Mouse (Mus musculus) limb, embryonic 15.5 days (tissue): ENCODE data around the gene Nrxn1. TPM values are rescaled to one million over a fixed set of nuclear protein-coding genes. Genes with fewer than 3 reads are reported as not detected.

Source experiments
- ATAC-seq: fragments of 200-750 bp; cut with Nextera tagmentation; 2 replicates; pipeline ENCODE4 v1.8.0; 2017; ENCODE audit warnings: low read depth, moderate TSS enrichment; ENCODE audit not compliant: insufficient number of reproducible peaks, low FRiP score, low TSS enrichment
- H3K27ac ChIP-seq: fragments of 300-500 bp; sonication (generic); 2 replicates; pipeline ENCODE4 v1.5.1; 2015; ENCODE audit warnings: moderate library complexity, mild to moderate bottlenecking, inconsistent platforms
- H3K27me3 ChIP-seq: fragments of 300-500 bp; sonication (generic); 2 replicates; pipeline ENCODE4 v1.6.1; 2015; ENCODE audit warnings: inconsistent platforms
- H3K36me3 ChIP-seq: fragments of 300-500 bp; sonication (generic); 2 replicates; pipeline ENCODE4 v1.6.1; 2015; ENCODE audit warnings: inconsistent platforms
- H3K4me1 ChIP-seq: fragments of 300-500 bp; sonication (generic); 2 replicates; pipeline ENCODE4 v1.6.1; 2015; ENCODE audit warnings: inconsistent platforms
- H3K4me2 ChIP-seq: fragments of 300-500 bp; sonication (generic); 2 replicates; pipeline ENCODE4 v1.6.1; 2015; ENCODE audit warnings: mild to moderate bottlenecking, inconsistent platforms
- H3K4me3 ChIP-seq: fragments of 300-500 bp; sonication (generic); 2 replicates; pipeline ENCODE4 v1.5.1; 2015; ENCODE audit warnings: mild to moderate bottlenecking, inconsistent platforms
- H3K9ac ChIP-seq: fragments of 300-500 bp; sonication (generic); 2 replicates; pipeline ENCODE4 v1.6.1; 2015; ENCODE audit warnings: inconsistent platforms
- H3K9me3 ChIP-seq: fragments of 300-500 bp; sonication (generic); 2 replicates; pipeline ENCODE4 v1.6.1; 2016; ENCODE audit warnings: inconsistent platforms
- WGBS: fragments of 180-500 bp; shearing (Covaris S2); methylation state at CpG from one replicate; pipeline ENCODE4 v1.1.7; 2015; 5-methylcytosine and 5-hydroxymethylcytosine counted together
- polyA plus RNA-seq: library from polyadenylated mRNA; unstranded; fragments of >200 nt; fragmentation: Nextera tagmentation; extraction: Ambion mirVana; gene quantifications from 2 replicates; pipeline ENCODE4 v1.2.1, GENCODE M21; 2015

Nrxn1 gene
- polyA plus RNA-seq, 1 experiment from 2014 or later, result 12.4 TPM

DNA sequence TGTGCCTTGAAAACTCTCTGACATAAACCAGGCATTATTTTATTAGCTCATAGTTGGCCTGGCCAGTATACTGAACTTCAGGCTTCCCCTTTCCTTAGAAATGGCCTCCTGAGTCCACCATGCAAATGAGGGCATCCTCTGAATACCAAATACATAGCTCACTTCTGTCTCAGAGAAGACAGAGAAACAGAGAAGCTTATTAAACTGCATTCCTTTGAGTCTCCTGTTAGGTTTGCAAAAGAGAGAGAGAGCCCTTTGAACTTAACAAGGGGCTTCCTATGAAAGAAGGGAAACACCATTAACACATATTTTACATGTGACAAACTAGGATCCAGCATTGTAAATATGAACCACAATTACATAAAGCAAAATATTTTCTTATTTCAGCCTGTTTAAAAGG lies 506.0 kb downstream of the Nrxn1 start:
- Histone ChIP-seq H3K4me2 (no peak overlapping the region), H3K36me3 (no peaks in the 10 kb centered on the region), H3K27ac (no peak overlapping the region), H3K4me1 (no peaks in the 10 kb centered on the region), H3K9ac (no peak overlapping the region), H3K9me3 (no peaks in the 10 kb centered on the region), H3K27me3 (no peaks in the 10 kb centered on the region; the same call in 1 of the 2 replicates), H3K4me3 (no peak overlapping the region)
- no peak for ATAC-seq

DNA sequence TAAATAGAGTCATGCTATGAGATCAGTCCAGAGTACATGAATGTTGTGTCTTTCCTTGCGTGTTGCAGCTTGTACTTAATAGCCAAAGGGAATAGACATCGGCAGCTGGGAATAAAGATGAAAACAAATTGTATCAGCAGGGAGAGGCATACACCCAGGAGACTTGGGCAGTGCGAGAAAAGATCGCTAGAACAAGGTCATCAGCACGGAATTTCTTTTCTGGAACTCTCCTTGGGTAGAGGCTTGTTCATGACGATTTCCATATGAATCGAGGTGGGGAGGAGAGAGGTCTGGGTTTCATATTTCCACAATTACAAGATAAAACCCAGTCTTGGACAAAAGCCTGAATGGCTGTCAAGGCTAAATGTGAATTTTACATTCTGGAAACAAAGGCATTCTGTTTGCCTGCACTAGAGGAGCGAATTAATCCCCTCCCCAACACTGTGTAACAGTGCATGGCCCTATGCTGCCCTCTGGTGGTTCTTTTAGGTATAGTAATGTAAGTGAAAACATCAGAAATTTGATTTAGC lies 508.1 kb downstream of the Nrxn1 start:
- 19% methylated on average over 8 of the region's 8 CpGs for WGBS
- peak; percentile 81; the same call in 1 of the 2 replicates for ATAC-seq
- Histone ChIP-seq H3K27ac (0 out of 2 replicates have a peak overlapping the region, but pooled peaks have one; percentile 11), H3K9ac (no peak overlapping the region), H3K4me1 (no peaks in the 10 kb centered on the region), H3K27me3 (no peaks in the 10 kb centered on the region; the same call in 1 of the 2 replicates), H3K36me3 (no peaks in the 10 kb centered on the region), H3K4me2 (peak overlapping the region; percentile 40), H3K4me3 (peak overlapping the region; percentile 21), H3K9me3 (no peaks in the 10 kb centered on the region)

DNA sequence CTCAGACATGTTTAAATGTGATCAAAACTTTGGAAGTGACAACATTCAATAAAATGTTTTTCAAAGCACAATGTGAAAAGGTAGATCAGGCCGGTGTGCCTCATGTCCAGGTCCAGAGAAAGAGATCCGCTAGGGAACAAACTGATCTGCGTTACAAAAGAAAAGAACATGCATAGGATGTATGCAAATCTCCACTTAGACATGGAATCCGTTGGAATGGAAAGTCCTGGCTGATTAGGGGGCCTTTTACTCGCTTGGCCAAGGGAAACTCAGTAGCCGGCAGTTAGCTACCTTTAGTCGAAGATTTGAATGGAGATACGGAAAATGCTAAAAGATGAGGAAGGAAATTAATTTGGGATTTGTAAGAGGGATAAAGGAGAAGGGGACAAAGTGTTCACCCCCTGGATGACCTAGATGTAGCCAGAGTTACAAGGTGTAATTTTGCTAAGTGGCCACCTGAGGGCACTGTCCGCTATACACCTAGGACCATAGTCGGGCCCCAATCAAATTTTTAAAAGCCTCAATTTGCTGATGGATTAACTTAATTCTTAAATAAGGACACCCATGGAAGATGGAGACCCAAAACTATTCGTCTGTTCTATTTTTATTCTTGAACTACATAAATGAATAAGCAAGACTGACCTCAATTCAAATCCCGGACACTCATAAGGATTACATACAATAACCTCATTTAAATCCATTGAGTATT lies 508.9 kb downstream of the Nrxn1 start:
- H3K27me3 ChIP-seq, result no peaks in the 10 kb centered on the region; the same call in 1 of the 2 replicates
- H3K9ac ChIP-seq, result no peak overlapping the region
- 53% methylated on average over 12 of the region's 12 CpGs for WGBS
- no peak overlapping the region for H3K27ac ChIP-seq
- no peak overlapping the region for H3K4me3 ChIP-seq
- H3K4me2 ChIP-seq, result no peak overlapping the region
- H3K36me3 ChIP-seq, result no peaks in the 10 kb centered on the region
- no peak for ATAC-seq
- no peaks in the 10 kb centered on the region for H3K9me3 ChIP-seq
- H3K4me1 ChIP-seq, result no peaks in the 10 kb centered on the region

DNA sequence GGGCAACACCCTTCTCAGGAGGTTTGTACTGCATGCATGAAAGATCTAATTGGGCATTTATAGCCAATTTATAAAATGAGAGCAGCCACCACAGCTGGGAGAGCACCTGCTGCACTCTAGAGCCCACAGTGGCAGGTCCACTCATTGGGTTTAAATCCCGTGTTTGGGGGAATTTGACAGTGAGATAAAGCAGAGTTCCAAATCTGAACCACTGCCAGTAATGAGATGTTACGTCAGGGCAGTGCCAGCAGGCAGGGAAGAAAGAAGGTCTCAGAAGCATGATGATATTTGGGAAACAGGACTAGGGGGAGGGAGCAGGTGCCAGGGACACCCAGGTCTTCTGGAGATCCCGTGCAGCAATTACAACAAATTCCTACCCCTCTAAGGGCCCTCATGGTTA lies 509.7 kb downstream of the Nrxn1 start:
- Histone ChIP-seq H3K9me3 (no peaks in the 10 kb centered on the region), H3K27me3 (no peaks in the 10 kb centered on the region; the same call in 1 of the 2 replicates), H3K27ac (no peak overlapping the region), H3K9ac (no peak overlapping the region), H3K4me3 (no peak overlapping the region), H3K4me2 (no peak overlapping the region), H3K4me1 (no peaks in the 10 kb centered on the region), H3K36me3 (no peaks in the 10 kb centered on the region)
- ATAC-seq, result no peak
- WGBS, result 58% methylated on average over 3 of the region's 3 CpGs

DNA sequence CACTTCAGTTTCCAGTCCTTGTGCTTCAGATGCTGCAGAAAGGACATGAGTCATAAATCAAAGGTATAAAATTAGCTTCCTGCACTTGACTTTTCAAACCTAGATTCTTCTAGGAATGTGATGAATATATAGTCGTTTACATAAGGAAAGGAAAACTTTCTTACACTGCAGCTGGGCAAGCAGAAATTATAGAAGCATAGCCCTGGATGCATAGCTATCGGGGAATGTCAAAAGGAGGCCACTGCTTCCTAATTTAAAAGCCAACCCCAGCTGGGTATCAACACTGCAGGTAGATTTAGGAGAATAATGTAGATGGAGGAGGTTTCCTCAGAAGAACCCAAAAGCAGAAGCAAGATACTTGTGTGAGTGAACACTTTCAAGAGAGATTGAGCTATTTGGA lies 523.0 kb downstream of the Nrxn1 start:
- H3K4me2 ChIP-seq, result no peak overlapping the region
- no peaks in the 10 kb centered on the region for H3K27me3 ChIP-seq
- no peak overlapping the region for H3K4me3 ChIP-seq
- H3K27ac ChIP-seq, result no peak overlapping the region
- H3K9ac ChIP-seq, result no peak overlapping the region
- WGBS, result 41% methylated on average over 2 of the region's 2 CpGs
- no peaks in the 10 kb centered on the region for H3K4me1 ChIP-seq
- ATAC-seq, result no peak
- H3K9me3 ChIP-seq, result no peaks in the 10 kb centered on the region
- H3K36me3 ChIP-seq, result no peaks in the 10 kb centered on the region

DNA sequence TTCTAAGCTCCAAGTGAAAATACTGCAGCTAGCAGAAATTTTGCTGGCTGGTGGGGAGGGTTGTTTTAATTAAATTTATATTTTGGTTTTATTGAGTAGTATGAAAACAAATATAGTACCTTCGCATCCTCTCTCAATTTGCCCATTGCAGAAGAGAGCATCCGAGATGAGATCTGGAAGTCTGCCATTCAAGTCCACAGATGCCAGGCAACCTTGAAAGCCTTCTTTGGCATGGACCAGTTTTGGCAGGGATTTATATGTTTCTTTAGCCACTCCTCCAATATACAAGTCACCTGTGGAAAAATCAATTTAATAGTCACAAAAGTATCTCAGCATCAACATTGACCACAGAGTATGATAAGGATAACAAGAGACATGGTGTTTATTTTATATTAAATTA lies 527.7 kb downstream of the Nrxn1 start:
- no peak overlapping the region for H3K9ac ChIP-seq
- H3K4me3 ChIP-seq, result no peak overlapping the region
- no peak for ATAC-seq
- H3K27ac ChIP-seq, result no peak overlapping the region
- no peaks in the 10 kb centered on the region for H3K4me1 ChIP-seq
- 79% methylated on average over 2 of the region's 2 CpGs for WGBS
- no peaks in the 10 kb centered on the region for H3K27me3 ChIP-seq
- H3K9me3 ChIP-seq, result no peaks in the 10 kb centered on the region
- no peak overlapping the region for H3K4me2 ChIP-seq
- no peaks in the 10 kb centered on the region for H3K36me3 ChIP-seq

DNA sequence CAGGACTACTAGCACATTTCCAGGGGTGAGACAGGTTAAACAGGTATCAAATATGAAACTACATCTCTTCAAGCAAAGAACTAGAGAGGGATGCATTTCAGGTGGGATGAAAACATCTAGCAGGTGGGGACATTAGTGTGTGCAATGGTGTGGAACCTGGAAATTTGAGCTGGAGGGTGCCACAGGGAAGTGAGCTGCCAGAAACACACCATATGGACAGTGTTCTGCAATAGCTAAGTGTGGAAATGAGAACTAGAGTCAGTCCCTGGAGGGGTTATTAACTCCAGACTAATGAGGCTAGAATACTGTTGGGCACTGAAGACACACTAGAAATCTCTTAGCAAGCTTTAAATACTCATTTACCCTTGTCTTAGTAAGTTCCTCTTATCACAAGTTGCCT lies 536.5 kb downstream of the Nrxn1 start:
- no peak overlapping the region for H3K4me3 ChIP-seq
- no peak overlapping the region for H3K27ac ChIP-seq
- no peak overlapping the region for H3K9ac ChIP-seq
- H3K4me1 ChIP-seq, result no peaks in the 10 kb centered on the region
- no peak for ATAC-seq
- no peaks in the 10 kb centered on the region for H3K9me3 ChIP-seq
- H3K27me3 ChIP-seq, result no peaks in the 10 kb centered on the region
- no peak overlapping the region for H3K4me2 ChIP-seq
- H3K36me3 ChIP-seq, result no peaks in the 10 kb centered on the region

DNA sequence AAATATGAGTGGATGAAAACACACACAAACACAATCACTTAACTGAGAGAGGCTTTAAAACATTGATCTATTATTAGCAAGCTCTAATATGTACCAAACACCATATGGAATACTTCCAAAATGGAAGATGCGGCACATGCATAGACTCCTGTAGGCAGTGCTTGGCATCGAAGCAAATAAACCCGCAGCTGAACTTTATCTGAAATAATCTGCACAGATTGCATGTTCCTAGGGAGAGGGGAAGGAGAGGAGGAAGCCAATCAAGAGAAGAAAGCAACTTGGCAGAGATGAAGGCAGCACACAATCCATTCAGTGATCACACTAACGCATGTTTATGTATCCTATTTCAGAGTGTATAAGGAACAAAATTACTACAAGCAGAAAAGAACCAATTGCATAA lies 542.5 kb downstream of the Nrxn1 start:
- ATAC-seq, result no peak
- no peaks in the 10 kb centered on the region for H3K27me3 ChIP-seq
- no peak overlapping the region for H3K4me2 ChIP-seq
- no peak overlapping the region for H3K9ac ChIP-seq
- no peaks in the 10 kb centered on the region for H3K4me1 ChIP-seq
- no peaks in the 10 kb centered on the region for H3K9me3 ChIP-seq
- WGBS, result 82% methylated on average over 4 of the region's 4 CpGs
- no peaks in the 10 kb centered on the region for H3K36me3 ChIP-seq
- no peak overlapping the region for H3K27ac ChIP-seq
- no peak overlapping the region for H3K4me3 ChIP-seq

DNA sequence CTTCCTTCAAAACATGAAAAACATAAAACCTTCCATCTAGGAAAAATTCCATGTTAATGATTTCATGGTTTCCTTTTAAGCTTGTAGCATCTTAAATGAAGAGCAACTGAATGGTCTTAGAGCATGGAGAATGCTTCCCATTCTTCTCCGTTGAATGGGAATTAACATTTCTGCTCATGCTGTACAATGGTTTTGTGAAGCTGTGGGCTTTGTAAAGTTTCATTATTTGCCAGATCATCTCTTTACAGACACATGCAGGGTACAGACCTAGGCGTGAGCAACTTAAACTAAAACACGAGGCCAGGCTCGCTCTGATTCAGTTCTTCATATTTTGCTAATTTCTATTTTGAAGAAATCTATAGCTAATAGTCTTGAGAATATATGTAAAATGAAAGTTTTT lies 546.1 kb downstream of the Nrxn1 start:
- no peaks in the 10 kb centered on the region for H3K27me3 ChIP-seq
- H3K4me1 ChIP-seq, result no peaks in the 10 kb centered on the region
- no peak overlapping the region for H3K27ac ChIP-seq
- no peak for ATAC-seq
- H3K9me3 ChIP-seq, result no peaks in the 10 kb centered on the region
- H3K4me3 ChIP-seq, result no peak overlapping the region
- no peak overlapping the region for H3K9ac ChIP-seq
- no peak overlapping the region for H3K4me2 ChIP-seq
- WGBS, result 77% methylated on average over 4 of the region's 4 CpGs
- H3K36me3 ChIP-seq, result no peaks in the 10 kb centered on the region

DNA sequence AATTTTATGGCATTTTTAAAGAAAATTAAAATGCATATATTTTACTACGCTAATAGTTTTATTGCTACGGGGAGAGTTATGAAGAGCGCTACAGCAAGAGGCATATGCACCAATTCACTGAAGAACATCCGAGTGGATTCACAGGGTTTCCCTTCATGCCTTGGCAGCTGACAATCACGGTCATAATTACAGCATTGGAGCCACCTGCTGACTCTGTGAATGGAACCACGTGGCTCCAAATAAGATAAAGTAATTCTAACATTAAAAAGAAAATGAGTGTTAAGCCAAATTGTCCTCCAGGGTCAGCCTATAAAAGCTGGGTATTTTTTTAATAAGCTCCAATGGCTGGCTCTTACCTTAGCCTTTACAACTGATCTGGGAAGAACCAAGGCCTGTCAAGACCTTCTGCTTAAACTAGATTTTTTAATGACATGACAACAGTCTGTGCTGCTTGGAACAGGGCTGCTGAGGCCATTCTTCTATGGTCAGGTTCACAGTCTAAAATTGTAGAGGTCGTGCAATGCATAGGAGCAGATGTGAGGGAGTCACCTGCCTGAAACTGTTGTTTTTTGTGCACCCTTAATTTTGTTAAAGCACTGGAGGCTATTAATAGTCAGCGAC lies 548.1 kb downstream of the Nrxn1 start:
- Histone ChIP-seq H3K4me1 (no peaks in the 10 kb centered on the region), H3K9ac (no peak overlapping the region), H3K36me3 (no peaks in the 10 kb centered on the region), H3K27me3 (no peaks in the 10 kb centered on the region), H3K27ac (no peak overlapping the region), H3K9me3 (no peaks in the 10 kb centered on the region), H3K4me3 (no peak overlapping the region), H3K4me2 (no peak overlapping the region)
- ATAC-seq, result no peak
- 39% methylated on average over 8 of the region's 8 CpGs for WGBS

DNA sequence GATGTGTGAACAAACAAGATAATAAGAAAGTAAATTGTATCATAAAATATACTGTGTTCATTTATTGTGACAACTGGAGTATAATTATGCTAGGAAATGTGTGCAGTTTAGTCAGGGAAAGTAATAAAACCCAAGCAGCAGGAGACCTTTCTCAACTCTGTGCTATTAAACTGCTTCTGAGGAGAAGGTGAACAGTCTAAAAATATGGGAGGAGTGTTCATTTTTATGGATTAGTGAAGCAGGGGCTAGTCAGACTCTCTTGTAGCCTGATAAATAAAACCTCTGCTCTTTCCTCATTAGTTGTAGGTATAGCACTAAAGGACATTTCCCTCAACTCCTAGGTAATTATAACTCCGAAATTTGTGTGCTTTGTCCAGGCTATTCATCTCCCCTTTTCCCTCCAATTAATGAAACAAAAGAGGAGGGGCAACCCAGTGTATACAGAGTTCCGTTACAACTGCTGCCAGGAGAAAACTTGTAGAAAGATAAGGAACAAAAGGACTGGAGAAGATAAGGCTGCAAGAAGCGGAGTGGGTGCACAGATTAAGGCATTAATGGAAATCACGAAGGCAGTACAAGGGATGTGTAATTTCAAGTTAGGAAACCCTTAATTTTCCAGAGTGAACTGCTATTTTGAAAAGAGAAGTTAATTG lies 548.8 kb downstream of the Nrxn1 start:
- no peaks in the 10 kb centered on the region for H3K4me1 ChIP-seq
- ATAC-seq, result no peak
- H3K4me2 ChIP-seq, result no peak overlapping the region
- no peaks in the 10 kb centered on the region for H3K27me3 ChIP-seq
- no peaks in the 10 kb centered on the region for H3K36me3 ChIP-seq
- H3K9ac ChIP-seq, result no peak overlapping the region
- no peaks in the 10 kb centered on the region for H3K9me3 ChIP-seq
- H3K4me3 ChIP-seq, result no peak overlapping the region
- WGBS, result 33% methylated on average over 4 of the region's 4 CpGs
- no peak overlapping the region for H3K27ac ChIP-seq

DNA sequence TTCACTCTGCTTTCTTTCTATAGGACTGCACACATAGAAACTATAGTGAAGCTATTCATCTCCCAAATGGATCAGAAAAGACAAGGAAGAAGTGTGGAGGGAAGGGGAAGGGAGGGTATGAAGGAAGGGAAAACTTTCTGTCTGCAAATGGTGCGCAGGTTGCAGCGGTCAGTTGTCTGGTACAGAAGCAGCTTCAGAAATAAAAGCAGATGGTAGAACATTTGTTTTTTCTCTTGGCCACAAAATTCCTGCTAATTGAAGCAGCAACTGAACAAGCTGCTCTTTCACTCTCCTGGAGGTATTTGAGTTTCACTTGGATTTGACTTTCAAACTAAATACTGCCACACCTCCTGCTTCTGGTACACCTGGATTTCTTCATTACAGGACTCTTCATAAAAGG lies 561.4 kb downstream of the Nrxn1 start:
- no peaks in the 10 kb centered on the region for H3K4me1 ChIP-seq
- H3K4me2 ChIP-seq, result no peak overlapping the region
- H3K27me3 ChIP-seq, result no peaks in the 10 kb centered on the region
- WGBS, result 84% methylated on average over 2 of the region's 2 CpGs
- no peak overlapping the region for H3K27ac ChIP-seq
- no peak overlapping the region for H3K4me3 ChIP-seq
- H3K9ac ChIP-seq, result no peak overlapping the region
- H3K9me3 ChIP-seq, result no peaks in the 10 kb centered on the region
- H3K36me3 ChIP-seq, result no peaks in the 10 kb centered on the region
- no peak for ATAC-seq
